Mouse (Mus musculus) midbrain, embryonic 16.5 days (tissue): ENCODE measurements around the gene Atl1. TPM values are rescaled to one million over a fixed set of nuclear protein-coding genes. Genes with fewer than 3 reads are reported as not detected.

Source experiments
- ATAC-seq: fragments of 200-750 bp; cut with Nextera tagmentation; 2 replicates; pipeline ENCODE4 v1.8.0; 2017; ENCODE audit warnings: moderate TSS enrichment
- H3K27ac ChIP-seq: fragments of 300-500 bp; sonication (generic); 2 replicates; pipeline ENCODE4 v1.5.1; 2014; ENCODE audit warnings: mild to moderate bottlenecking, low read length, mixed read lengths
- H3K27me3 ChIP-seq: fragments of 300-500 bp; sonication (generic); 2 replicates; pipeline ENCODE4 v1.6.1; 2014; ENCODE audit warnings: low read depth, low read length, mixed read lengths; ENCODE audit not compliant: control insufficient read depth, insufficient read depth
- H3K36me3 ChIP-seq: fragments of 300-500 bp; sonication (generic); 2 replicates; pipeline ENCODE4 v1.6.1; 2014; ENCODE audit warnings: mild to moderate bottlenecking, low read length, moderate library complexity, mixed read lengths; ENCODE audit not compliant: control insufficient read depth, insufficient read depth
- H3K4me1 ChIP-seq: fragments of 300-500 bp; sonication (generic); 2 replicates; pipeline ENCODE4 v1.6.1; 2014; ENCODE audit warnings: mild to moderate bottlenecking, low read length, mixed read lengths; ENCODE audit not compliant: control insufficient read depth, insufficient read depth
- H3K4me2 ChIP-seq: fragments of 300-500 bp; sonication (generic); 2 replicates; pipeline ENCODE4 v1.6.1; 2014; ENCODE audit warnings: mild to moderate bottlenecking, low read length, mixed read lengths
- H3K4me3 ChIP-seq: fragments of 300-500 bp; sonication (generic); 2 replicates; pipeline ENCODE4 v1.5.1; 2014; ENCODE audit warnings: low read depth, mild to moderate bottlenecking, low read length, moderate library complexity, mixed read lengths
- H3K9ac ChIP-seq: fragments of 300-500 bp; sonication (generic); 2 replicates; pipeline ENCODE4 v1.6.1; 2014; ENCODE audit warnings: low read depth, low read length, mixed read lengths
- H3K9me3 ChIP-seq: fragments of 300-500 bp; sonication (generic); replicated peaks from 2 replicates; pipeline ENCODE4 v1.6.1; 2014; ENCODE audit warnings: mild to moderate bottlenecking, low read length, mixed read lengths; ENCODE audit not compliant: control insufficient read depth, poor library complexity, severe bottlenecking
- WGBS: fragments of 180-500 bp; shearing (Covaris S2); extraction: QIAGEN DNeasy Blood & Tissue Kit; methylation state at CpG from one replicate; pipeline ENCODE4 v1.1.7; 2014; 5-methylcytosine and 5-hydroxymethylcytosine counted together
- polyA plus RNA-seq: library from polyadenylated mRNA; unstranded; fragments of >200 nt; fragmentation: Nextera tagmentation; extraction: Ambion mirVana; gene quantifications from 2 replicates; pipeline ENCODE4 v1.2.1, GENCODE M21; 2015

Atl1 gene
- polyA plus RNA-seq, result 171 and 177 TPM in 2 replicates

DNA sequence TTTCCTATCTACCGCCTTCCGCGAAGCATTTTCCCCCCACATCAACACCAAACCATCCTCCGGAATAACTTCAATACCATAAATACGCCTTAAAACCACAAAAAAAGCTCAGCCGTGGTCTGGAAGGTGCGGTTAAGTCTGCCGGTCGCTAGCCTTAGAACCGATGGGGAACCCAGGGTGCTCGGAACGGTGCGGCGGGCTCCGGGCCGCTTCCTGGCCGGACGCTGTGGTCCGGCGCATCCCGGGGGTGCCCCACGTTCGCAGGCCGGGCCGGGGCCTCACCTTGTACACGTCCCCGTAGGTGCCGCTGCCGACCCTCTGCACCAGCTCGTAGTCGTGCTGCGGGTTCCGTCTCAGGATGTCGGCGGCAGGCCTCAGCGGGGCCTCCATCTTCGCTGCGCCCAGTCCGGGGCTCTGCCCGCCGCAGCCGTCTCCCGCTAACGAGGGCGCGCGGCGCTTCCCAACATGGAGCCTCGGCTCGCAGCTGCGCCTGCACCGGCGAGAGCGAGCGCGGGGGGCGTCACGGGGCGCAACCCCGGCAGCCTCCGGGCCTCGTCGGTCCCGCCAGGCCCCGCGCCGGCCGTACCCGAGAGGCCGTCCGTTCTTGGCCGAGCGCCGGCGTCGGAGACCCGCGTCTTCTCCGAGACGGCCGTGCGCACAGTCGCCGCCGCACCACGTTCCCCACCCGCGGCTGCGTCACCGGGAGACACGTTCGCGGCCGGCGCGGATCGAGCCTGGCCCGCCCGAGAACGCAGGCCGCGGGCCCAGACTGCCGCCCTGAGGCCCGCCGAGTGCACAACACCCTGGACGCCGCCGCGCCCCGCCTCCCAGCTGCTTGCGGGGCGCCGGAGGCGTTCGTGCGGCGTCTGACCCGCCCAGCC, at the start of gene Atl1, which contains the start of gene Map4k5:
Gene Atl1, plus strand, starts transcription at position 244 of the 881 bp plus-strand sequence.
Gene Map4k5, minus strand, starts transcription at position 830 of the 881 bp plus-strand sequence.
- Histone ChIP-seq H3K4me2 (peak within 1 kb of the TSS; percentile 84), H3K36me3 (no peaks in the 10 kb centered on the region), H3K9ac (peak within 1 kb of the TSS; percentile 82), H3K9me3 (no peaks in the 10 kb centered on the region), H3K27me3 (no peaks in the 10 kb centered on the region), H3K4me1 (peaks cover 23% of the 10 kb centered on the region), H3K4me3 (peak within 1 kb of the TSS; percentile 76), H3K27ac (peak within 1 kb of the TSS; percentile 96)
- ATAC-seq, result peak; percentile 96
- under 1% methylated on average over 118 of the region's 118 CpGs for WGBS

DNA sequence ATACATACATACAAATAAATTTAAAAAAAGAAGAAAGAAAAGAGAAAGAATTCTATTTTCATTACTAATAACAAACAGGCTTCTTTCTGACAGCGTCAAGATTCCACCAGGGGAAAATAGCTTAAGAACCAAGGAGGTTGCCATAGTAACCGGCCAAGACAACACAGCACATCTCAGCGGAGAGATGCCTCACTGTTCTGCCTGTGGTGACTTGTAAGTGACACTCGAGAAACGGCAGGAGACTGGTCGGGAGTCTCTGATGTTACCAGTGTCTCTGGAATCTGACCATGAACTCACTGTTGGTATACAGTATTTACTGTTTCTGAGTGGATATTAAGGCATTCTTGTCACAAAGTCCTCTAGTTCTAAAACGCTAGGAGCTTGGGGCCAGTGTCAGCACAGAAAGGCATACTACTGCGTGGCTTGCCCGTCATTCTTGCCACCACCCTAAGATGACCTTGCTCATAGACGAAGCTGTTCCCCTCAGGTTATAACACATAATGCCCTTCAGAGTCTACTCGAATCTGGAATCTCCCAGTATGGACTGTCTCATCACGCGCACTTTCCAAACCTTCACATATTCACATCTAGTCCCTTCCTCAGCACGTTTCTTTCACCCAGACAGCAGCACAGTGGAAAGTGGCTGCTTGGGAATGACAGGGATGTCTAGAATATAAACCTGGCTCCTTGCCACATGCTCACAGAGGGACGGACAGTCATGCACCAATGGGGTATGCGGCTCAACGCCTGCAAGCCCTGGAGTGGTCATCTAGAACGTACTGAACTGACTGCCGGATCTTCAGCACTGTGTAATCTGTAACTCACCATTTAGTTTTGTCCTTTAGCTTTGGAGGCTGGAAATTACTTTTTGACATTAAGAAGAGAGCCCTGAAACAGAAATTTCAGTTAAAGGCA, 48.6 kb upstream of the Atl1 start:
- ATAC-seq, result peak; percentile 93
- peak overlapping the region; percentile 75 for H3K27ac ChIP-seq
- no peaks in the 10 kb centered on the region for H3K27me3 ChIP-seq
- H3K36me3 ChIP-seq, result peaks cover 12% of the 10 kb centered on the region
- WGBS, result 37% methylated on average over 19 of the region's 19 CpGs
- H3K4me2 ChIP-seq, result peak overlapping the region; percentile 25; the same call in 1 of the 2 replicates
- H3K4me3 ChIP-seq, result no peak overlapping the region
- no peaks in the 10 kb centered on the region for H3K9me3 ChIP-seq
- peak overlapping the region; percentile 22; the same call in 1 of the 2 replicates for H3K9ac ChIP-seq
- H3K4me1 ChIP-seq, result peaks cover 11% of the 10 kb centered on the region

DNA sequence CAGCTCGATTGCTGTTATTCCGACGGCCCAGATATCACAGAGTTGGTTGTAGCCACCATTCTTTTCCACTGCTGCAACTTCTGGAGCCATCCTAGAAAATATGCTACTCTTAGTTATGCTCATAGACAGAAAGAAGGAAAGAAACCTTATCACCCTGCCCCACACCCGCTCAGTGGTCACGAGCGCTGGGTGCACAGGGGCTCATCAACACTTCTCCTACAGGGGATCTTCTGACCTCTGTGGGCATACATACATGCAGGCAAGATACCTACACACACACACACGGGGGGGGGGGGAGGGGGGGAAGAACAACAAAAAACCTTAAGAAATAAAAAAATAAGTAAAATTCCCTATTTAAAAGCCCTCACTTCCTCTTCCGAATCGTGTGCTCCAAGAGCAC, 46.7 kb upstream of the Atl1 start:
- Histone ChIP-seq H3K27me3 (no peaks in the 10 kb centered on the region), H3K4me2 (no peak overlapping the region), H3K9me3 (no peaks in the 10 kb centered on the region), H3K4me3 (no peak overlapping the region), H3K9ac (no peak overlapping the region), H3K4me1 (peaks cover 11% of the 10 kb centered on the region), H3K36me3 (peaks cover 18% of the 10 kb centered on the region), H3K27ac (no peak overlapping the region)
- no peak for ATAC-seq
- 83% methylated on average over 9 of the region's 9 CpGs for WGBS

DNA sequence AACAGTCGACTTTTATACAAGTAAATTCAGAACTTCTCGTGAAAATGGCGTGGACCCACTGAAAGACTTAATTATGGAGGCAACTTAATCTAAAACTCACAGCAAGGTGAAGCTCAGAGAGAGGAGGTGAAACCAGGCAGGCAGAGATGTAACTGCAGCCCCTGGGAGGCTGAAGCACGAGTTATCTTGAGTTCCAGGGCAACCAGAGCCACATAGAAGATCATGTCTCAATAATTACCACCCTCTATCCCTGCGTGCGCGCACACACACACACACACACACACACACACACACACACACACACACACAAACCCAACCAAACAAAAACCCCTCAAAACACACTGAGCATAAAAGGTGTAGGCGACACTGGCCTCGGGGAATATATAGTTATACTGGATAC, 45.9 kb upstream of the Atl1 start:
- Histone ChIP-seq H3K4me3 (no peak overlapping the region), H3K9ac (no peak overlapping the region), H3K4me1 (peaks cover 11% of the 10 kb centered on the region), H3K27ac (no peak overlapping the region), H3K4me2 (no peak overlapping the region), H3K36me3 (peaks cover 17% of the 10 kb centered on the region), H3K27me3 (no peaks in the 10 kb centered on the region), H3K9me3 (no peaks in the 10 kb centered on the region)
- WGBS, result 96% methylated on average over 9 of the region's 9 CpGs
- ATAC-seq, result no peak

DNA sequence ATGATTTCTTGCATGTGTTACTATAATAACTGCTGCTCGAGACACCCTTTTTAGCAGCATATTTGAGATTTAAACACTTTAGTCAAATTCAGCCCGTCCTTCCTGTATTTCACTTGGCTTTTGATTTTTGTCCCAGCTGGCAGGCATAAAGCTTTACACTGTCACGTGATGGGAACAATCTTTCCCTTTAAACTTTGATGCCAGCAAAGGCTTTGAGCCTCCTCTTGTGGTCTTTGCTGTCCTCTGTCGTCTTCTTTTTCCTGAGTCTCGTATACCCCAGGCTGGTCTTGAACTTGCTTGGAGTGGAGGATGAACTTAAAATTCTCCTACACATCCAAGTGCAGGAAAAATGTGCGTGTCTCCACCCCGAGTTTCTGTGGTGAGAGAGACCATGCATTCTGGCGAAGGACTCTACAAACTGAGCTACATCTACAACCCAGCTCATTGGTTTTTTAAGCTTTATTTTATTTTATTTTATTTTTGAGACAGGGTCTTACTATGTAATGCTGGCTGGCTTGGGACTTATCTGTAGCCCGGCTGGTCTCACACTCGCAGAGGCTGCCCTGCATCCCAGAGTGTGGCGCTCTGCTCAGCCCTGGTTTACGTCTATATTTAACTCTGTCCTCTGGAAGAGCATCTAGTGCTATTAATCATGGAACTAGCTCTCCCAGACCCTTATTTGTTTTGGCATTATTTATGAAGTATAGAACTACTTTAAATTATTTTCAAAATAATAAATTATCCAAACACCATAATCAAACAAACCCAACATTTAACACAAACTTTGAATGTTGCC, 44.1 kb upstream of the Atl1 start:
- no peak for ATAC-seq
- Histone ChIP-seq H3K4me2 (no peak overlapping the region), H3K27ac (no peak overlapping the region), H3K36me3 (peaks cover 14% of the 10 kb centered on the region), H3K9me3 (no peaks in the 10 kb centered on the region), H3K9ac (no peak overlapping the region), H3K27me3 (no peaks in the 10 kb centered on the region), H3K4me3 (no peak overlapping the region), H3K4me1 (peaks cover 9% of the 10 kb centered on the region; the same call in 1 of the 2 replicates)
- WGBS, result 82% methylated on average over 12 of the region's 12 CpGs

DNA sequence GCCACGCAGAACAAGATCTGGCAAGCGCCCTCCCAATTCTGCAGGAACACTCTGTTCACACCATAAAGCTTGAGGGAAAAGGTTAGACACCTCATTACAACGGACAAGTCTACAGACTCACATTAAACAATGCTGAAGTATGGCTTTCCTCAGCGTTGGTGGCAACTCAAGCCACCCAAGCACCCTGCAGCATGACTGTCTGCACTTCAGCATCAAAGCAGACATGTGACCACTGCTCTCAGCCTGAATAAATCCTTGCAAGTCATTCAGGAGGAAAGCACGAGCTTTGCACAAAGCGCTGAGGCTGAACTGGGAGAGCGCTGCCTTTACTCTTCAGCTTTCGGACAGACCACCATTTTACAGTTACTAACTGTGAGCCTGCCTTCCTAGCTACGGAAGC, 40.1 kb upstream of the Atl1 start:
- 67% methylated on average over 9 of the region's 9 CpGs for WGBS
- no peaks in the 10 kb centered on the region; the same call in 1 of the 2 replicates for H3K4me1 ChIP-seq
- no peaks in the 10 kb centered on the region for H3K27me3 ChIP-seq
- H3K4me3 ChIP-seq, result no peak overlapping the region
- no peak for ATAC-seq
- no peak overlapping the region for H3K9ac ChIP-seq
- H3K9me3 ChIP-seq, result no peaks in the 10 kb centered on the region
- H3K36me3 ChIP-seq, result peaks cover 11% of the 10 kb centered on the region; the same call in 1 of the 2 replicates
- no peak overlapping the region for H3K4me2 ChIP-seq
- H3K27ac ChIP-seq, result 0 out of 2 replicates have a peak overlapping the region, but pooled peaks have one; percentile 22

DNA sequence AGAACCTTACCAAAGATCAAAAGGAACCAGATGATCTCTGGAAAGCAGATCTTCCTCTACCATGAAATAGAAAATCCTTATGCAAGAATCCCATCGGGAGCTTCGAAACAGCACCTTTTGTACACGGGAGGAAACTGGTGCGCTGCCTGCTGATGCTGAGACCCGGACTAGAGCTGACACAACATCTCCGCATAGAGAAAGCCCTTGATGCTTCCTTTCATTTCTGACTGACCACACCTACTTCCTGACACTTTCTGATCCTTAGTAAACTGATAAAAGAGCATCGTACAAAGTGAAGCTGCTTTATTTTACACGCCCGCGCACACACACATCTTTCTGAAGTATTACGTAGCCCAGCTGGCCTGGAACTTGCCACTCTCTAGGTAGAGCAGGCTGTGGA, 39.0 kb upstream of the Atl1 start:
- H3K9me3 ChIP-seq, result no peaks in the 10 kb centered on the region

DNA sequence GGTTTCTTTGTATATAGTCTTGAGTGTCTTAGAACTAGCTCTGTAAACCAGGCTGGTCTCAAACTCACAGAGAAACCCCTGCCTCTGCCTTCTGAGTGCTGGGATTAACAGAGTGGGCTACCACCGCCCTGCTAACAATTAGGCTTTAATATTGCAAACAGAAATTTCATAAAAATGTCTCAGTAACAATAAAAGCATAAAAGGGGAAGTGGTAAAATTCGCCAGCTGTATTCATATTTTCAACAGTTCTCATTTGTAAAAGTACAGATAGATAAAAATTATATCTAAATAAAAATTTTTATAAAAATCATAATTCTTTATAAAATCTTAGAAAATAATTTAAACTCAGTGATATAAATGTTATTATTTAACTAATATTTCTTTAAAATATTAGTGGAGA, 38.5 kb upstream of the Atl1 start:
- Histone ChIP-seq H3K27me3 (no peaks in the 10 kb centered on the region), H3K4me3 (no peak overlapping the region), H3K4me2 (no peak overlapping the region), H3K36me3 (peaks cover 5% of the 10 kb centered on the region; the same call in 1 of the 2 replicates), H3K4me1 (no peaks in the 10 kb centered on the region; the same call in 1 of the 2 replicates), H3K27ac (no peak overlapping the region), H3K9ac (no peak overlapping the region), H3K9me3 (no peaks in the 10 kb centered on the region)
- ATAC-seq, result no peak
- WGBS, result 93% methylated on average over 2 of the region's 2 CpGs

More for the DNA sequence above, 39.0 kb upstream of the Atl1 start:
- H3K9ac ChIP-seq, result no peak overlapping the region
- peaks cover 6% of the 10 kb centered on the region; the same call in 1 of the 2 replicates for H3K36me3 ChIP-seq
- no peak overlapping the region for H3K4me2 ChIP-seq
- H3K4me1 ChIP-seq, result no peaks in the 10 kb centered on the region; the same call in 1 of the 2 replicates
- no peak for ATAC-seq
- H3K27ac ChIP-seq, result no peak overlapping the region
- no peaks in the 10 kb centered on the region for H3K27me3 ChIP-seq
- no peak overlapping the region for H3K4me3 ChIP-seq
- 82% methylated on average over 11 of the region's 11 CpGs for WGBS
